Mouse (Mus musculus): ENCODE measurements around the gene Sorcs2. TPM values are rescaled to one million over a fixed set of nuclear protein-coding genes. Genes with fewer than 3 reads are reported as not detected.
"Not testable (repeated sequence)": the region's sequence is repeated elsewhere in the genome, so short reads cannot be mapped to it uniquely, and the experiment has no call there.

The Sorcs2 gene
- polyA plus RNA-seq, 1 experiment: 19.3 TPM

DNA sequence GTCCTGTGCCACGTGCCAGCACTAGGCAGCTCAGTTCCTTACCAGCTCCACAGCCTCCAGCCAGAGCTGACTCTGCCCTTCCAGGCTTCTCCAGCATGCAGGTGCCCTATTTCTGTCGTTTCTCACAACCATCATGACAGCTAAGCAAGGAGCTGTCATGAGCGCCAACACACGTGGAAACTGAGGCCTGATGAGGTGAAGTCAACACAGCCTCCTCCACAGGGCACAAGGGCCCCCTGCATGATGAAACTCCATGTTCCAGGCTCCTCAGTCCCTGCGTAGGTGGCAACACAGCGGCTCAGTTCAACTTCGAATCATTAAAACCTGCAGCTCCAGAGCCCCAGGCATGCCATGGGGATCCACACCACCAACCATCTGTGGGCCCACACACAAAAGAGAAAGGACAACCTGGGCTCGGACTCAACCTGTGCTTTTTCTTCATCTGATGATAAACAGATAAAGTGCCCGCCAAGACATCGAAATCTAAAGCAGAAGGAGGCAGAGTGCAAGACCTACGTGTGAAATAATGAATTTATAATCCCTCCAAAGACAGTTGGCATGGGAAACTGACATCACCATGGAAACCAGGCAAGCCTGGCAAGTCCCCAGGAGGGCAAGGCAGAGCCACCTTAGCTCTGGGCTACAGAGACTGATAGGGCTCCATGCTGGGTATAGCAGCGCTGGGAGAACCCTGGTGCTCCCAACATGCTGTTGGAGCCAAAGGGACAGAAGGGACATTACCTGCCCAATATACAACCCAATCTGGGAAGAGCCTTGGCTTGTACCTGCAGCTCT, 139.4 kb downstream of the Sorcs2 start:
- TF ChIP-seq CTCF (IDR thresholded peaks at IDR 0.05; ENCODE audit: insufficient read depth, low read length): no peak
- no peak for TF ChIP-seq POLR2A (IDR thresholded peaks at IDR 0.05; ENCODE audit: borderline replicate concordance, extremely low read depth, low read depth, low read length)
- Histone ChIP-seq H3K4me3 (replicated peaks; ENCODE audit: extremely low read depth, low read depth, low read length) (no peak overlapping the region), H3K4me1 (ENCODE audit: control insufficient read depth, insufficient read depth, low read length) (no peaks in the 10 kb centered on the region)
- DNase-seq: no peak
- 84% methylated on average over 12 of the region's 12 CpGs for WGBS

- WGBS: 82% methylated on average over 5 of the region's 5 CpGs
- DNase-seq: no peak
These were observed 140.9 kb downstream of the Sorcs2 start for GRCm38 (mm10) chr5:36257008-36257407.

GRCm38 (mm10) chr5:36254642-36255516, 143.1 kb downstream of the Sorcs2 start:
- Histone ChIP-seq H3K4me3 (replicated peaks; ENCODE audit: extremely low read depth, low read depth, low read length) (no peak overlapping the region), H3K4me1 (ENCODE audit: control insufficient read depth, insufficient read depth, low read length) (no peaks in the 10 kb centered on the region)
- TF ChIP-seq CTCF (IDR thresholded peaks at IDR 0.05; ENCODE audit: insufficient read depth, low read length): no peak
- TF ChIP-seq POLR2A (IDR thresholded peaks at IDR 0.05; ENCODE audit: borderline replicate concordance, extremely low read depth, low read depth, low read length): no peak
- no peak for DNase-seq
- whole genome bisulfite sequencing: 46% methylated on average over 18 of the region's 18 CpGs

More at GRCm38 (mm10) chr5:36257008-36257407, 140.9 kb downstream of the Sorcs2 start:
- TF ChIP-seq CTCF (IDR thresholded peaks at IDR 0.05; ENCODE audit: insufficient read depth, low read length) (no peak), POLR2A (IDR thresholded peaks at IDR 0.05; ENCODE audit: borderline replicate concordance, extremely low read depth, low read depth, low read length) (no peak)
- Histone ChIP-seq H3K4me3 (replicated peaks; ENCODE audit: extremely low read depth, low read depth, low read length) (no peak overlapping the region), H3K4me1 (ENCODE audit: control insufficient read depth, insufficient read depth, low read length) (no peaks in the 10 kb centered on the region)

DNA sequence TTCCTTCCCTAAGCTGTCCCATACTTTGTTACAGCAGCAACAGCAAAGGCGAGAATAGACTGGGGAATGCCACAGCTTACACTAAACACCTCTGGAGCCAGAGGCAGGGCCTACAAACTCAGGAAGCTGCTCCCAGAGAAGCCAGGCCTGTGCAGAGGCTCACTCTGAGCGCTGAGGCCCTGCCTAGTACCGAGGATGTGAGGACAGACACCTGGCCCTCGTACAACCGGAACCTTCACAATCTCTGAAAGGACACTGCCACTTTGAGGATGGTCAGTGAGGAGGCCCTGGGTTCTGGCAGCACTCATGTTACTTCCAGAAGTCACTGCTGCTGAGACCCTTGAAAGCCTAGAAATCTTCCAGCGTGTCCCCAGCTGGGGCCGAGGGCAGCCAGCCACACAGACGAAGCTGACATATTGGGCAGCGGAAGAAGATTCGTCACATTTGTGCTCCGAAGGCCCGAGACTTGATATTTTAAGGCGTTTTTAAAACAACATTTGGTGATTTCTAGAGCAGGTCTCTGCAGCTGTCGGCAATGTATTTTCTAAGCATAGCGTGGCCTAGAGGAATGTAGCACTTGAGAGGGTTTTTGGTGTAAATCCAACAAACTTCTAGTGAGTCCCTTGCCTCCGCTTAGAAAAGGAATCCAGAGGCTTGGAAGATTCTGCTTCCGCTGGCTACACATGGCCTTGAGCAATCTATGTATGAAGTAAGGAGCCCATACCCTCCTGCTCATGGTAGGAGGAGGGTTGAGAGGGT, 145.0 kb downstream of the Sorcs2 start:
- TF ChIP-seq POLR2A (IDR thresholded peaks at IDR 0.05; ENCODE audit: borderline replicate concordance, extremely low read depth, low read depth, low read length) (no peak), CTCF (IDR thresholded peaks at IDR 0.05; ENCODE audit: insufficient read depth, low read length) (no peak)
- H3K4me3 ChIP-seq (replicated peaks; ENCODE audit: extremely low read depth, low read depth, low read length): no peak overlapping the region
- no peaks in the 10 kb centered on the region; the same call in 1 of the 2 replicates for H3K4me1 ChIP-seq (ENCODE audit: control insufficient read depth, insufficient read depth, low read length)
- DNase-seq: no peak
- WGBS: 67% methylated on average over 17 of the region's 17 CpGs

- no peak for DNase-seq
- no peak overlapping the region for H3K4me3 ChIP-seq (replicated peaks; ENCODE audit: extremely low read depth, low read depth, low read length)
- no peak for TF ChIP-seq POLR2A (IDR thresholded peaks at IDR 0.05; ENCODE audit: borderline replicate concordance, extremely low read depth, low read depth, low read length)
- no peak for TF ChIP-seq CTCF (IDR thresholded peaks at IDR 0.05; ENCODE audit: insufficient read depth, low read length)
- H3K4me1 ChIP-seq (ENCODE audit: control insufficient read depth, insufficient read depth, low read length): no peaks in the 10 kb centered on the region; the same call in 1 of the 2 replicates
- WGBS: 68% methylated on average over 3 of the region's 3 CpGs
These were observed 149.9 kb downstream of the Sorcs2 start for GRCm38 (mm10) chr5:36248022-36248421.

- H3K4me3 ChIP-seq (replicated peaks; ENCODE audit: extremely low read depth, low read depth, low read length); DNase-seq; H3K4me1 ChIP-seq (ENCODE audit: control insufficient read depth, insufficient read depth, low read length): not testable (repeated sequence)
- WGBS: 92% methylated on average over 8 of the region's 10 CpGs
These were observed 160.4 kb downstream of the Sorcs2 start for GRCm38 (mm10) chr5:36237526-36237925.

DNA sequence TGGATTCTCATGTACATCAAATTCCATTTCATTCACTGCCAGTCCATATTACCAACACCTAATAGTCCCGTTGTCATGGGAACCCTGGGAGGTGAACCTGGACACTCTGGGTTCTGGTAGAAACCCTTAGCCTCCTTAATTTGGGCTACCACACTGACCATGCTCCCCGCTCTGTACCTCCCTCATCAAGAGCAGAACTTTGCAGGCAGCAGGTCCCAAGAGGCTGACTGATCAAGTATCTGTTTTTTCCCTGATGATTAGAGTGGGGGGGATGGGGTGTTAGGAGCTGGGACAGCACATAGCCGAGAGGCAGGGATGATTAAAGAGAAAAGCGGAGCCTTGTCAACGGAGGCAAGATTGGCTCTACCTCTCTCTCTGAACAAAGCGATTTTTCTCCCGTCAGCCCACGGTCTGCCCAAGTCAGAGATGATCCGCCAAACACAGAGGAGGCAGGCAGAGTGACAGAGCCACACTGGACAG, 167.6 kb downstream of the Sorcs2 start:
- 58% methylated on average over 9 of the region's 9 CpGs for WGBS

DNA sequence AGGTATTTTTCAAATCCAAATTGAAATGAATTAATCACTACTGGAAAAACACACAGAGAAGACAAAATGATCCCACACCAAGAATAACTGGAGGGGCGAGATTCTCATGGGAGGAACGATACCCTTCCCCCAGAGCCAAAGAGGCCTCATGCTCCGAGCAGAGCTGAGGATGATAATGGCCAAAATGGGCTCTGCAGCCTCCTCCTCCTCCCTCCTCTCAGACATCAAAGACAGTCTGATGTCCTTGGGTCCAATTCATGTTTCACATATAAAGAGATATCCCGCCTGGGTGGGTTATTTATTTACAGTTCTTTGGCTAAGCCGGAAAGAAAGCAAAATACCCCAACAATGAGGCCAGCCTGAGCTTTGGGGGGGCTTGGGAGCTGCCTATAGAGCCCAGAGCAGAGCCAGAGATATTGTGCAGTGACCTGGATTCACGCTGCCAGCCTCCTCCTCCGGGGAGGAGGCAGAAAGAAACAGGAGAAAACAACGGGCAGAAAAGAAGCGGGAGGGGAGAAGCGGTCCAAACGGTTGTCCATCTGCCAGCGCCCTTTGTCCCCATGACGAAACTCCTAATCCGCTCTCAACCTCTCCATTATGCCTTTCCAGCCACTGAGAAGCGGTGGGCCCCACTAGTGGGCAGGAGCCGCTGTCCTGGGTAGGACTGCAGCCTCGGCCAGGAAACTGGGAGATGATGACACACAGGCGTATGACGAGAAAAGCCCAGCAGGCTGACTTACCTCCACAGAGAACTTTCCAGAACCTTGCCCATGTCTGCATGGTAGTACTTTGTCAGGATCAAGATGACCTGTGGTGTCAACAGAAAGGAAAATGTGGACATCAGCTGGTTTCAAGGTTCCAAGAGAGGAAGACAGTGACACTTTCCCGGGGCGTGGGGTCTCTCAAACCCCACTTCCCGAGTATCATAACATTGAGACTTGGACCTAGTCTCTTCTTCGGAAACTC, 169.3 kb downstream of the Sorcs2 start:
- 69% methylated on average over 23 of the region's 23 CpGs for WGBS
- no peaks in the 10 kb centered on the region for H3K4me1 ChIP-seq (ENCODE audit: control insufficient read depth, insufficient read depth, low read length)

More for the DNA sequence above, 167.6 kb downstream of the Sorcs2 start:
- Histone ChIP-seq H3K4me1 (ENCODE audit: control insufficient read depth, insufficient read depth, low read length) (no peaks in the 10 kb centered on the region), H3K4me3 (replicated peaks; ENCODE audit: extremely low read depth, low read depth, low read length) (no peak overlapping the region)
- DNase-seq: no peak
- no peak for TF ChIP-seq CTCF (IDR thresholded peaks at IDR 0.05; ENCODE audit: insufficient read depth, low read length)
- no peak for TF ChIP-seq POLR2A (IDR thresholded peaks at IDR 0.05; ENCODE audit: borderline replicate concordance, extremely low read depth, low read depth, low read length)

More for the DNA sequence above, 169.3 kb downstream of the Sorcs2 start:
- no peak for TF ChIP-seq CTCF (IDR thresholded peaks at IDR 0.05; ENCODE audit: insufficient read depth, low read length)
- TF ChIP-seq POLR2A (IDR thresholded peaks at IDR 0.05; ENCODE audit: borderline replicate concordance, extremely low read depth, low read depth, low read length): no peak
- H3K4me3 ChIP-seq (replicated peaks; ENCODE audit: extremely low read depth, low read depth, low read length): no peak overlapping the region
- no peak for DNase-seq

All from lung, adult 2 months (tissue).